Comparison of ENCODE assay signal across 16 mouse cellular contexts in the genomic region with DNA sequence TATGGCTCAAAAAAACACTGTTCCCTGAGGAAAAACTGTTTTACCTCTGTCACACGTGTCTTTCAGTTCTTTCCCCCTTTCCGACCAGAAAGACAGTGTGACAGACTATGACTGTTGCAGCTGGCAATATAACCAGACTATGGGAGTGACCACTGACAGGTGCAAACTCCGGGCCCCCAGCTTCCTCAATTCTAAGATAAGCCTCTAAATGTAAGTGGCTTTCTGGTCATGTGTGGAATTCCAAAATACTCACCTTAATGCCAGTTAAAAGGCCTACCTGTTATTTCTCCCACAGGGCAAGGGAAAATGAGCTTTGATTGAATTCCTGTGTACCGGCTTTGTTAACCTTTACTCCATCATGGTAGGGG. TPM values are rescaled to one million over a fixed set of nuclear protein-coding genes. Genes with fewer than 3 reads are reported as not detected.
A peak's percentile ranks its signal among the peaks of the same experiment; 100 is the strongest.
DNase-seq lines count a peak whose midpoint lies in the region; ATAC-seq and TF ChIP-seq lines count a peak whose summit lies in the region.
"Had no signal": no experiment of that assay in that cellular context is flagged by ENCODE, and none has a peak within 500 bp of the region (broad histone marks: within the 10 kb centered on the region; RNA-seq: fewer than 3 reads in every experiment).

No protein-coding gene starts in this region.

- H3K4me3 ChIP-seq in kidney, embryonic 15.5 days (replicated peaks): no peak overlapping the region
- no peak overlapping the region for H3K4me3 ChIP-seq in kidney, adult 2 months (ENCODE audit: insufficient read depth, low read depth, low read length)
- no peak overlapping the region for H3K4me3 ChIP-seq in forebrain, embryonic 13.5 days
- no peak overlapping the region for H3K4me3 ChIP-seq in intestine, embryonic 15.5 days (replicated peaks)
- no peak overlapping the region for H3K4me3 ChIP-seq in midbrain, postnatal 0 days (ENCODE audit: low read depth, low read length)
- H3K4me3 ChIP-seq: neural tube, embryonic 12.5 days had no signal

- no peaks in the 10 kb centered on the region for H3K27me3 ChIP-seq in kidney, embryonic 15.5 days
- no peaks in the 10 kb centered on the region for H3K27me3 ChIP-seq in kidney, adult 2 months (replicated peaks; ENCODE audit: control insufficient read depth, insufficient read depth, low read length)
- no peaks in the 10 kb centered on the region for H3K27me3 ChIP-seq in forebrain, embryonic 13.5 days
- no peaks in the 10 kb centered on the region for H3K27me3 ChIP-seq in intestine, embryonic 15.5 days (replicated peaks)
- no peaks in the 10 kb centered on the region for H3K27me3 ChIP-seq in midbrain, postnatal 0 days (ENCODE audit: insufficient read depth, low read length)
- H3K27me3 ChIP-seq: neural tube, embryonic 12.5 days had no signal

- 36% methylated on average over 4 of the region's 4 CpGs for WGBS in kidney, embryonic 15.5 days
- WGBS in kidney, adult 2 months: 36% methylated on average over 4 of the region's 4 CpGs
- 17% methylated on average over 4 of the region's 4 CpGs for WGBS in forebrain, embryonic 13.5 days
- WGBS in intestine, embryonic 15.5 days: 37% methylated on average over 4 of the region's 4 CpGs
- WGBS in midbrain, postnatal 0 days: 17% methylated on average over 4 of the region's 4 CpGs

- TF ChIP-seq CTCF in kidney, adult 2 months (conservative IDR thresholded peaks at IDR 0.05; ENCODE audit: insufficient read depth, insufficient read length, low read depth, low read length): no peak
- TF ChIP-seq CTCF in midbrain, postnatal 0 days (IDR thresholded peaks at IDR 0.05): no peak

- no peak overlapping the region for H3K27ac ChIP-seq in kidney, embryonic 15.5 days
- H3K27ac ChIP-seq in kidney, adult 2 months (ENCODE audit: insufficient read depth, low read depth, low read length): no peak overlapping the region
- no peak overlapping the region for H3K27ac ChIP-seq in forebrain, embryonic 13.5 days
- H3K27ac ChIP-seq in intestine, embryonic 15.5 days: no peak overlapping the region
- H3K27ac ChIP-seq in midbrain, postnatal 0 days (ENCODE audit: low read depth, low read length): no peak overlapping the region
- H3K27ac ChIP-seq: neural tube, embryonic 12.5 days had no signal

- no peaks in the 10 kb centered on the region for H3K36me3 ChIP-seq in kidney, embryonic 15.5 days
- no peaks in the 10 kb centered on the region for H3K36me3 ChIP-seq in kidney, adult 2 months (ENCODE audit: control insufficient read depth, insufficient read depth, low read length)
- no peaks in the 10 kb centered on the region for H3K36me3 ChIP-seq in forebrain, embryonic 13.5 days (ENCODE audit: poor library complexity, severe bottlenecking)
- no peaks in the 10 kb centered on the region for H3K36me3 ChIP-seq in intestine, embryonic 15.5 days
- H3K36me3 ChIP-seq in midbrain, postnatal 0 days (ENCODE audit: insufficient read depth, low read length): no peaks in the 10 kb centered on the region
- H3K36me3 ChIP-seq: neural tube, embryonic 12.5 days had no signal

- H3K4me2 ChIP-seq in kidney, embryonic 15.5 days: peak overlapping the region; percentile 46
- H3K4me2 ChIP-seq in forebrain, embryonic 13.5 days: peak overlapping the region; percentile 57
- peak overlapping the region; percentile 43 for H3K4me2 ChIP-seq in intestine, embryonic 15.5 days (replicated peaks)
- H3K4me2 ChIP-seq in midbrain, postnatal 0 days (ENCODE audit: low read depth, low read length, poor library complexity, severe bottlenecking): peak overlapping the region; percentile 35; the same call in 1 of the 2 replicates

- no peak overlapping the region for H3K9ac ChIP-seq in kidney, embryonic 15.5 days
- H3K9ac ChIP-seq in forebrain, embryonic 13.5 days: no peak overlapping the region
- H3K9ac ChIP-seq in intestine, embryonic 15.5 days: no peak overlapping the region
- H3K9ac ChIP-seq in midbrain, postnatal 0 days (replicated peaks; ENCODE audit: low read length, poor library complexity, severe bottlenecking): no peak overlapping the region
- H3K9ac ChIP-seq: neural tube, embryonic 12.5 days had no signal

- DNase-seq in kidney, adult 2 months: no peak
- DNase-seq in midbrain, postnatal 0 days (ENCODE audit: low spot score): no peak
- DNase-seq in spleen, postnatal 14 days (ENCODE audit: low spot score in 2 of 2): no peak
- DNase-seq in T-cell, adult 2 months (ENCODE audit: low spot score): no peak
- DNase-seq in left cerebral cortex, adult 11 months (ENCODE audit: low spot score): no peak
- DNase-seq: B cell, adult 2 months; thymus, postnatal 4 days had no signal

- H3K4me1 ChIP-seq in kidney, embryonic 15.5 days: peaks cover 5% of the 10 kb centered on the region
- no peaks in the 10 kb centered on the region for H3K4me1 ChIP-seq in kidney, adult 2 months (ENCODE audit: control insufficient read depth, insufficient read depth, low read length)
- peaks cover 13% of the 10 kb centered on the region for H3K4me1 ChIP-seq in forebrain, embryonic 13.5 days
- H3K4me1 ChIP-seq in intestine, embryonic 15.5 days (replicated peaks): no peaks in the 10 kb centered on the region; the same call in 1 of the 2 replicates
- H3K4me1 ChIP-seq in midbrain, postnatal 0 days (ENCODE audit: insufficient read depth, low read length): peaks cover 5% of the 10 kb centered on the region; the same call in 1 of the 2 replicates

- ATAC-seq in kidney, embryonic 15.5 days (replicated peaks; ENCODE audit: low FRiP score): 0 out of 2 replicates have a peak, but pooled peaks have one; percentile 18
- ATAC-seq in forebrain, embryonic 13.5 days: no peak
- ATAC-seq in intestine, embryonic 15.5 days: peak; percentile 77
- no peak for ATAC-seq in midbrain, postnatal 0 days (ENCODE audit: low FRiP score)

- peaks cover 4% of the 10 kb centered on the region; the same call in 1 of the 2 replicates for H3K9me3 ChIP-seq in kidney, embryonic 15.5 days (replicated peaks)
- H3K9me3 ChIP-seq in forebrain, embryonic 13.5 days (replicated peaks): no peaks in the 10 kb centered on the region
- no peaks in the 10 kb centered on the region for H3K9me3 ChIP-seq in intestine, embryonic 15.5 days
- H3K9me3 ChIP-seq in midbrain, postnatal 0 days (ENCODE audit: low read length): no peaks in the 10 kb centered on the region

- no peak for TF ChIP-seq POLR2A in kidney, adult 2 months (IDR thresholded peaks at IDR 0.05; ENCODE audit: low read depth, low read length)

RNA-seq across cellular contexts. Expression of gene Dclk1, which starts 15.0 kb away (rescaled TPM):
- polyA plus RNA-seq in kidney, embryonic 15.5 days (2015; fragmentation: Nextera tagmentation; extraction: Ambion mirVana): 24.6 and 31.3 TPM in 2 replicates
- polyA plus RNA-seq in kidney, adult 2 months (2012; rRNA removed): 0.68 and 1.1 TPM in 2 replicates
- 173 and 201 TPM in 2 replicates for polyA plus RNA-seq in forebrain, embryonic 13.5 days (2015; fragmentation: Nextera tagmentation; extraction: Ambion mirVana)
- 12.3 and 15.3 TPM in 2 replicates for polyA plus RNA-seq in intestine, embryonic 15.5 days (2015; fragmentation: Nextera tagmentation; extraction: Ambion mirVana)
- total RNA-seq in midbrain, postnatal 0 days (2014; rRNA removed): 307 and 371 TPM in 2 replicates
- 206 and 219 TPM in 2 replicates for polyA plus RNA-seq in midbrain, postnatal 0 days (2015; fragmentation: Nextera tagmentation; extraction: Ambion mirVana)

RNA-seq across cellular contexts. Expression of gene Sohlh2, which starts 45.4 kb away (rescaled TPM):
- polyA plus RNA-seq in kidney, embryonic 15.5 days (2015; fragmentation: Nextera tagmentation; extraction: Ambion mirVana): 0.12 TPM in 1 of 2 replicates, not detected in the other
- not detected in 2 replicates for polyA plus RNA-seq in kidney, adult 2 months (2012; rRNA removed)
- polyA plus RNA-seq in forebrain, embryonic 13.5 days (2015; fragmentation: Nextera tagmentation; extraction: Ambion mirVana): not detected in 2 replicates
- polyA plus RNA-seq in intestine, embryonic 15.5 days (2015; fragmentation: Nextera tagmentation; extraction: Ambion mirVana): 0.06 TPM in 1 of 2 replicates, not detected in the other
- total RNA-seq in midbrain, postnatal 0 days (2014; rRNA removed): not detected in 2 replicates
- polyA plus RNA-seq in midbrain, postnatal 0 days (2015; fragmentation: Nextera tagmentation; extraction: Ambion mirVana): not detected in 2 replicates
- total RNA-seq: adrenal gland, adult 18-20 months; left cerebral cortex, postnatal 4 days had no signal
- polyA plus RNA-seq: frontal cortex, adult 2 months; heart, postnatal 0 days; neural tube, embryonic 12.5 days; small intestine, adult 2 months had no signal

Comparison
In these comparisons a context has a peak if more than half of its experiments do, and no peak if none do; other contexts are left out.
1. ATAC-seq: peak in kidney, embryonic 15.5 days (single experiment) and intestine, embryonic 15.5 days (single experiment); none in forebrain, embryonic 13.5 days (single experiment) and midbrain, postnatal 0 days (single experiment).
2. Peak in every context shown above with its lines, with median percentiles within 50 percentile points of each other: H3K4me2 ChIP-seq.